Mouse (Mus musculus): ENCODE measurements at regions not wholly inside any gene's neighbourhood (a gene's known extent, or its start where the extent isn't known, plus 50 kb on each side); places are given as distances from the start of the nearest gene placed in this dataset.

- WGBS = 77% methylated on average over 7 of the region's 7 CpGs
- no peak overlapping the region for H3K4me2 ChIP-seq (ENCODE audit: low read depth, low read length)
- no peaks in the 10 kb centered on the region for H3K36me3 ChIP-seq (ENCODE audit: control insufficient read depth, insufficient read depth, low read length)
- no peak overlapping the region for H3K4me3 ChIP-seq (ENCODE audit: low read depth, low read length)
- 0 out of 2 replicates have a peak, but pooled peaks cover 4% of the 10 kb centered on the region for H3K4me1 ChIP-seq (ENCODE audit: control insufficient read depth, insufficient read depth, low read length)
- H3K27ac ChIP-seq (ENCODE audit: low read depth, low read length) = no peak overlapping the region
- no peaks in the 10 kb centered on the region for H3K27me3 ChIP-seq (ENCODE audit: control insufficient read depth, insufficient read depth, low read length)
- ATAC-seq (ENCODE audit: low read depth) = peak; percentile 38; the same call in 1 of the 2 replicates
- H3K9ac ChIP-seq (replicated peaks; ENCODE audit: low read depth, low read length) = no peak overlapping the region
- H3K9me3 ChIP-seq (ENCODE audit: control insufficient read depth, low read length) = no peaks in the 10 kb centered on the region
Measured at GRCm38 (mm10) chr1:23574461-23574860, 176.9 kb upstream of the Ogfrl1 start.

GRCm38 (mm10) chr1:23575005-23575404 is 177.4 kb upstream of the Ogfrl1 start:
- peak; percentile 41; the same call in 1 of the 2 replicates for ATAC-seq (ENCODE audit: low read depth)
- Histone ChIP-seq H3K27ac (ENCODE audit: low read depth, low read length) (no peak overlapping the region; the same call in 1 of the 2 replicates), H3K27me3 (ENCODE audit: control insufficient read depth, insufficient read depth, low read length) (no peaks in the 10 kb centered on the region)

GRCm38 (mm10) chr1:23575515-23575914 is 177.9 kb upstream of the Ogfrl1 start:
- no peak overlapping the region for H3K9ac ChIP-seq (replicated peaks; ENCODE audit: low read depth, low read length)
- no peak overlapping the region for H3K4me2 ChIP-seq (ENCODE audit: low read depth, low read length)
- H3K36me3 ChIP-seq (ENCODE audit: control insufficient read depth, insufficient read depth, low read length) = no peaks in the 10 kb centered on the region
- H3K27me3 ChIP-seq (ENCODE audit: control insufficient read depth, insufficient read depth, low read length) = no peaks in the 10 kb centered on the region
- H3K4me3 ChIP-seq (ENCODE audit: low read depth, low read length) = no peak overlapping the region
- 86% methylated on average over 2 of the region's 2 CpGs for WGBS
- H3K4me1 ChIP-seq (ENCODE audit: control insufficient read depth, insufficient read depth, low read length) = 0 out of 2 replicates have a peak, but pooled peaks cover 4% of the 10 kb centered on the region
- ATAC-seq (ENCODE audit: low read depth) = no peak; the same call in 1 of the 2 replicates
- no peak overlapping the region for H3K27ac ChIP-seq (ENCODE audit: low read depth, low read length)
- no peaks in the 10 kb centered on the region for H3K9me3 ChIP-seq (ENCODE audit: control insufficient read depth, low read length)

More at GRCm38 (mm10) chr1:23575005-23575404, 177.4 kb upstream of the Ogfrl1 start:
- H3K4me2 ChIP-seq (ENCODE audit: low read depth, low read length) = no peak overlapping the region
- no peaks in the 10 kb centered on the region for H3K36me3 ChIP-seq (ENCODE audit: control insufficient read depth, insufficient read depth, low read length)
- 0 out of 2 replicates have a peak, but pooled peaks cover 4% of the 10 kb centered on the region for H3K4me1 ChIP-seq (ENCODE audit: control insufficient read depth, insufficient read depth, low read length)
- H3K9ac ChIP-seq (replicated peaks; ENCODE audit: low read depth, low read length) = no peak overlapping the region
- H3K9me3 ChIP-seq (ENCODE audit: control insufficient read depth, low read length) = no peaks in the 10 kb centered on the region
- H3K4me3 ChIP-seq (ENCODE audit: low read depth, low read length) = no peak overlapping the region

- no peak overlapping the region for H3K4me3 ChIP-seq (ENCODE audit: low read depth, low read length)
- H3K27me3 ChIP-seq (ENCODE audit: control insufficient read depth, insufficient read depth, low read length) = no peaks in the 10 kb centered on the region
- H3K9me3 ChIP-seq (ENCODE audit: control insufficient read depth, low read length) = no peaks in the 10 kb centered on the region
- no peak overlapping the region for H3K9ac ChIP-seq (replicated peaks; ENCODE audit: low read depth, low read length)
- H3K4me2 ChIP-seq (ENCODE audit: low read depth, low read length) = no peak overlapping the region
- no peaks in the 10 kb centered on the region for H3K36me3 ChIP-seq (ENCODE audit: control insufficient read depth, insufficient read depth, low read length)
- H3K4me1 ChIP-seq (ENCODE audit: control insufficient read depth, insufficient read depth, low read length) = 0 out of 2 replicates have a peak, but pooled peaks cover 4% of the 10 kb centered on the region
- ATAC-seq (ENCODE audit: low read depth) = peak; percentile 61; the same call in 1 of the 2 replicates
- WGBS = 61% methylated on average over 5 of the region's 5 CpGs
- no peak overlapping the region for H3K27ac ChIP-seq (ENCODE audit: low read depth, low read length)
Measured at GRCm38 (mm10) chr1:23576150-23576549, 178.6 kb upstream of the Ogfrl1 start.

- H3K36me3 ChIP-seq (ENCODE audit: control insufficient read depth, insufficient read depth, low read length) = no peaks in the 10 kb centered on the region
- H3K27ac ChIP-seq (ENCODE audit: low read depth, low read length) = no peak overlapping the region
- H3K4me2 ChIP-seq (ENCODE audit: low read depth, low read length) = no peak overlapping the region
- H3K4me3 ChIP-seq (ENCODE audit: low read depth, low read length) = no peak overlapping the region
- H3K9me3 ChIP-seq (ENCODE audit: control insufficient read depth, low read length) = no peaks in the 10 kb centered on the region
- no peak overlapping the region for H3K9ac ChIP-seq (replicated peaks; ENCODE audit: low read depth, low read length)
- peak; percentile 31; the same call in 1 of the 2 replicates for ATAC-seq (ENCODE audit: low read depth)
- 60% methylated on average over 6 of the region's 6 CpGs for WGBS
- no peaks in the 10 kb centered on the region for H3K4me1 ChIP-seq (ENCODE audit: control insufficient read depth, insufficient read depth, low read length)
- H3K27me3 ChIP-seq (ENCODE audit: control insufficient read depth, insufficient read depth, low read length) = no peaks in the 10 kb centered on the region
Measured at GRCm38 (mm10) chr1:23589414-23589942, 172.1 kb upstream of the B3gat2 start.

GRCm38 (mm10) chr1:23602710-23603291 is 158.8 kb upstream of the B3gat2 start:
- no peaks in the 10 kb centered on the region for H3K4me1 ChIP-seq (ENCODE audit: control insufficient read depth, insufficient read depth, low read length)
- 83% methylated on average over 4 of the region's 4 CpGs for WGBS
- no peak overlapping the region for H3K9ac ChIP-seq (replicated peaks; ENCODE audit: low read depth, low read length)
- H3K4me2 ChIP-seq (ENCODE audit: low read depth, low read length) = no peak overlapping the region
- no peaks in the 10 kb centered on the region for H3K27me3 ChIP-seq (ENCODE audit: control insufficient read depth, insufficient read depth, low read length)
- no peaks in the 10 kb centered on the region for H3K36me3 ChIP-seq (ENCODE audit: control insufficient read depth, insufficient read depth, low read length)
- ATAC-seq (ENCODE audit: low read depth) = no peak
- no peaks in the 10 kb centered on the region for H3K9me3 ChIP-seq (ENCODE audit: control insufficient read depth, low read length)
- no peak overlapping the region for H3K4me3 ChIP-seq (ENCODE audit: low read depth, low read length)
- H3K27ac ChIP-seq (ENCODE audit: low read depth, low read length) = no peak overlapping the region

- no peaks in the 10 kb centered on the region for H3K4me1 ChIP-seq (ENCODE audit: control insufficient read depth, insufficient read depth, low read length)
- no peak for ATAC-seq (ENCODE audit: low read depth)
- no peak overlapping the region for H3K27ac ChIP-seq (ENCODE audit: low read depth, low read length)
- H3K27me3 ChIP-seq (ENCODE audit: control insufficient read depth, insufficient read depth, low read length) = no peaks in the 10 kb centered on the region
- H3K36me3 ChIP-seq (ENCODE audit: control insufficient read depth, insufficient read depth, low read length) = no peaks in the 10 kb centered on the region
- no peak overlapping the region for H3K4me3 ChIP-seq (ENCODE audit: low read depth, low read length)
- H3K9ac ChIP-seq (replicated peaks; ENCODE audit: low read depth, low read length) = no peak overlapping the region
- H3K4me2 ChIP-seq (ENCODE audit: low read depth, low read length) = no peak overlapping the region
- no peaks in the 10 kb centered on the region for H3K9me3 ChIP-seq (ENCODE audit: control insufficient read depth, low read length)
- 38% methylated on average over 4 of the region's 4 CpGs for WGBS
Measured at GRCm38 (mm10) chr1:23629366-23629765, 132.2 kb upstream of the B3gat2 start.

- no peak overlapping the region for H3K9ac ChIP-seq (replicated peaks; ENCODE audit: low read depth, low read length)
- no peak overlapping the region for H3K27ac ChIP-seq (ENCODE audit: low read depth, low read length)
- no peaks in the 10 kb centered on the region; the same call in 1 of the 2 replicates for H3K4me1 ChIP-seq (ENCODE audit: control insufficient read depth, insufficient read depth, low read length)
- 85% methylated on average over 2 of the region's 2 CpGs for WGBS
- H3K27me3 ChIP-seq (ENCODE audit: control insufficient read depth, insufficient read depth, low read length) = no peaks in the 10 kb centered on the region
- H3K9me3 ChIP-seq (ENCODE audit: control insufficient read depth, low read length) = no peaks in the 10 kb centered on the region
- no peak for ATAC-seq (ENCODE audit: low read depth)
- no peak overlapping the region for H3K4me2 ChIP-seq (ENCODE audit: low read depth, low read length)
- no peaks in the 10 kb centered on the region for H3K36me3 ChIP-seq (ENCODE audit: control insufficient read depth, insufficient read depth, low read length)
- no peak overlapping the region for H3K4me3 ChIP-seq (ENCODE audit: low read depth, low read length)
Measured at GRCm38 (mm10) chr1:23645093-23645492, 116.5 kb upstream of the B3gat2 start.

GRCm38 (mm10) chr1:23648875-23649506 is 112.6 kb upstream of the B3gat2 start:
- peak; percentile 65; the same call in 1 of the 2 replicates for ATAC-seq (ENCODE audit: low read depth)
- H3K36me3 ChIP-seq (ENCODE audit: control insufficient read depth, insufficient read depth, low read length) = no peaks in the 10 kb centered on the region
- H3K4me1 ChIP-seq (ENCODE audit: control insufficient read depth, insufficient read depth, low read length) = no peaks in the 10 kb centered on the region; the same call in 1 of the 2 replicates
- H3K4me2 ChIP-seq (ENCODE audit: low read depth, low read length) = no peak overlapping the region
- no peaks in the 10 kb centered on the region for H3K27me3 ChIP-seq (ENCODE audit: control insufficient read depth, insufficient read depth, low read length)
- H3K4me3 ChIP-seq (ENCODE audit: low read depth, low read length) = no peak overlapping the region
- H3K27ac ChIP-seq (ENCODE audit: low read depth, low read length) = no peak overlapping the region
- no peaks in the 10 kb centered on the region for H3K9me3 ChIP-seq (ENCODE audit: control insufficient read depth, low read length)
- no peak overlapping the region for H3K9ac ChIP-seq (replicated peaks; ENCODE audit: low read depth, low read length)
- WGBS = 59% methylated on average over 7 of the region's 7 CpGs
